Comparison of ENCODE assay signal across 26 mouse cellular contexts in the genomic region with DNA sequence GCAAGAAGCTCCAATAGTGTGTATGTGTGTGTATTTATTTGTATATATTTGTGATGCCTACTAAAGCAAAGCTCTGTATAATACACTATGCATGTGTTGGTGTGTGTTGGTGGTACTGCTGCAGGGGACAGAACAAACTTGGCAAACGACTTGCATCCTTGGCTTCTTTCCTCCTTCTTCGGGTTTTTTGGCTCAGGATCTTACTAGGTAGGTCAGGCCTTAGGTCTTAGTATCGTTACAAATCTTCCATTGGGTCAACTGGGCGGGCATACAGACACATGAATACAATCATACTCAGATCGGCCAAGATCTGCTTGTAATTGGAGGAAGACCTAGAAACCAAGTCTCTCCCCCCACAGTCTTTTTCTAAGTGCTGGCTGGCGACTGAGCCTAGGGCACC. TPM values are rescaled to one million over a fixed set of nuclear protein-coding genes. Genes with fewer than 3 reads are reported as not detected.
A peak's percentile ranks its signal among the peaks of the same experiment; 100 is the strongest.
DNase-seq lines count a peak whose midpoint lies in the region; ATAC-seq and TF ChIP-seq lines count a peak whose summit lies in the region.
"Had no signal": no experiment of that assay in that cellular context is flagged by ENCODE, and none has a peak within 500 bp of the region (broad histone marks: within the 10 kb centered on the region; RNA-seq: fewer than 3 reads in every experiment).

No protein-coding gene starts in this region.

- H3K27ac ChIP-seq in forebrain, embryonic 13.5 days = no peak overlapping the region
- H3K27ac ChIP-seq in forebrain, embryonic 15.5 days (replicated peaks) = no peak overlapping the region
- no peak overlapping the region for H3K27ac ChIP-seq in midbrain, postnatal 0 days (ENCODE audit: low read depth, low read length)
- no peak overlapping the region for H3K27ac ChIP-seq in midbrain, embryonic 14.5 days (replicated peaks; ENCODE audit: low read depth, low read length)
- H3K27ac ChIP-seq: forebrain, embryonic 12.5 days; hindbrain, embryonic 13.5 days; layer of hippocampus, adult 2 months; left cerebral cortex, adult 2 months; limb, embryonic 13.5 days; lung, embryonic 15.5 days; midbrain, embryonic 10.5 days; stomach, embryonic 15.5 days had no signal

- 58% methylated on average over 6 of the region's 6 CpGs for WGBS in forebrain, embryonic 13.5 days
- 58% methylated on average over 6 of the region's 6 CpGs for WGBS in forebrain, embryonic 15.5 days
- WGBS in midbrain, postnatal 0 days = 59% methylated on average over 6 of the region's 6 CpGs
- 83% methylated on average over 6 of the region's 6 CpGs for WGBS in midbrain, embryonic 14.5 days

- DNase-seq in adrenal gland, postnatal 10 days = peak; percentile 37
- no peak for DNase-seq in adrenal gland, adult 18-20 months (ENCODE audit: low spot score in 2 of 2)
- peak; percentile 21 for DNase-seq in midbrain, postnatal 0 days (ENCODE audit: low spot score)
- no peak for DNase-seq in midbrain, embryonic 14.5 days
- DNase-seq in fat pad, adult 2 months (ENCODE audit: extremely low read depth, low read depth, low spot score) = peak; percentile 31
- no peak for DNase-seq in left cerebral cortex, adult 9 months (ENCODE audit: low spot score in 2 of 2)
- DNase-seq: gastrocnemius, postnatal 14 days; heart, postnatal 36 days; kidney, adult 11 months; thymus, postnatal 14 days had no signal

- TF ChIP-seq CTCF in midbrain, postnatal 0 days (IDR thresholded peaks at IDR 0.05) = no peak

- H3K9me3 ChIP-seq in forebrain, embryonic 13.5 days (replicated peaks) = no peaks in the 10 kb centered on the region
- no peaks in the 10 kb centered on the region for H3K9me3 ChIP-seq in forebrain, embryonic 15.5 days
- H3K9me3 ChIP-seq in midbrain, postnatal 0 days (ENCODE audit: low read length) = no peaks in the 10 kb centered on the region
- H3K9me3 ChIP-seq in midbrain, embryonic 14.5 days (ENCODE audit: control insufficient read depth, low read length) = no peaks in the 10 kb centered on the region
- H3K9me3 ChIP-seq: forebrain, embryonic 12.5 days; G1E; hindbrain, embryonic 13.5 days; limb, embryonic 13.5 days; lung, embryonic 15.5 days; midbrain, embryonic 10.5 days; stomach, embryonic 15.5 days had no signal

- H3K4me3 ChIP-seq in forebrain, embryonic 13.5 days = no peak overlapping the region
- H3K4me3 ChIP-seq in forebrain, embryonic 15.5 days = no peak overlapping the region
- no peak overlapping the region for H3K4me3 ChIP-seq in midbrain, postnatal 0 days (ENCODE audit: low read depth, low read length)
- no peak overlapping the region for H3K4me3 ChIP-seq in midbrain, embryonic 14.5 days (replicated peaks; ENCODE audit: low read depth, low read length)
- H3K4me3 ChIP-seq: erythroblast, embryonic 14.5 days; forebrain, embryonic 12.5 days; hindbrain, embryonic 13.5 days; layer of hippocampus, adult 2 months; left cerebral cortex, adult 2 months; limb, embryonic 13.5 days; lung, embryonic 15.5 days; midbrain, embryonic 10.5 days; stomach, embryonic 15.5 days had no signal

- H3K4me2 ChIP-seq in forebrain, embryonic 13.5 days = peak overlapping the region; percentile 10; the same call in 1 of the 2 replicates
- H3K4me2 ChIP-seq in forebrain, embryonic 15.5 days (replicated peaks) = no peak overlapping the region
- no peak overlapping the region for H3K4me2 ChIP-seq in midbrain, postnatal 0 days (ENCODE audit: low read depth, low read length, poor library complexity, severe bottlenecking)
- no peak overlapping the region for H3K4me2 ChIP-seq in midbrain, embryonic 14.5 days (ENCODE audit: low read length)
- H3K4me2 ChIP-seq: forebrain, embryonic 12.5 days; heart, embryonic 11.5 days; hindbrain, embryonic 13.5 days; limb, embryonic 13.5 days; liver, embryonic 11.5 days; lung, embryonic 15.5 days; stomach, embryonic 15.5 days had no signal

- no peaks in the 10 kb centered on the region for H3K27me3 ChIP-seq in forebrain, embryonic 13.5 days
- no peaks in the 10 kb centered on the region for H3K27me3 ChIP-seq in forebrain, embryonic 15.5 days
- no peaks in the 10 kb centered on the region for H3K27me3 ChIP-seq in midbrain, postnatal 0 days (ENCODE audit: insufficient read depth, low read length)
- H3K27me3 ChIP-seq in midbrain, embryonic 14.5 days (ENCODE audit: control insufficient read depth, insufficient read depth, low read length) = no peaks in the 10 kb centered on the region
- H3K27me3 ChIP-seq: forebrain, embryonic 12.5 days; hindbrain, embryonic 13.5 days; limb, embryonic 13.5 days; lung, embryonic 15.5 days; Patski; stomach, embryonic 15.5 days had no signal

- H3K36me3 ChIP-seq in forebrain, embryonic 13.5 days (ENCODE audit: poor library complexity, severe bottlenecking) = no peaks in the 10 kb centered on the region
- no peaks in the 10 kb centered on the region for H3K36me3 ChIP-seq in forebrain, embryonic 15.5 days
- no peaks in the 10 kb centered on the region for H3K36me3 ChIP-seq in midbrain, postnatal 0 days (ENCODE audit: insufficient read depth, low read length)
- no peaks in the 10 kb centered on the region for H3K36me3 ChIP-seq in midbrain, embryonic 14.5 days (ENCODE audit: control insufficient read depth, insufficient read depth, low read length)
- H3K36me3 ChIP-seq: forebrain, embryonic 12.5 days; hindbrain, embryonic 13.5 days; limb, embryonic 13.5 days; lung, embryonic 15.5 days; stomach, embryonic 15.5 days had no signal

- peaks cover 51% of the 10 kb centered on the region for H3K4me1 ChIP-seq in forebrain, embryonic 13.5 days
- peaks cover 29% of the 10 kb centered on the region for H3K4me1 ChIP-seq in forebrain, embryonic 15.5 days
- H3K4me1 ChIP-seq in midbrain, postnatal 0 days (ENCODE audit: insufficient read depth, low read length) = peaks cover 8% of the 10 kb centered on the region; the same call in 1 of the 2 replicates
- peaks cover 12% of the 10 kb centered on the region; the same call in 1 of the 2 replicates for H3K4me1 ChIP-seq in midbrain, embryonic 14.5 days (ENCODE audit: control insufficient read depth, insufficient read depth, low read length)

- H3K9ac ChIP-seq in forebrain, embryonic 13.5 days = no peak overlapping the region
- no peak overlapping the region for H3K9ac ChIP-seq in forebrain, embryonic 15.5 days (replicated peaks)
- H3K9ac ChIP-seq in midbrain, postnatal 0 days (replicated peaks; ENCODE audit: low read length, poor library complexity, severe bottlenecking) = no peak overlapping the region
- no peak overlapping the region for H3K9ac ChIP-seq in midbrain, embryonic 14.5 days (replicated peaks; ENCODE audit: low read length)
- H3K9ac ChIP-seq: forebrain, embryonic 12.5 days; hindbrain, embryonic 13.5 days; limb, embryonic 13.5 days; lung, embryonic 15.5 days; stomach, embryonic 15.5 days had no signal

- ATAC-seq in forebrain, embryonic 13.5 days = no peak
- no peak for ATAC-seq in forebrain, embryonic 15.5 days (replicated peaks)
- ATAC-seq in midbrain, postnatal 0 days (ENCODE audit: low FRiP score) = no peak
- no peak for ATAC-seq in midbrain, embryonic 14.5 days (ENCODE audit: low FRiP score, low TSS enrichment)
- ATAC-seq: inflammation-experienced regulatory T-cells, adult 6 months; Patski had no signal

RNA-seq across cellular contexts. Expression of gene Rnf2, which starts 6.0 kb away (rescaled TPM):
- total RNA-seq in adrenal gland, postnatal 10 days (2021) = 10 to 100 TPM; 49.1 to 59.8 TPM
- total RNA-seq in adrenal gland, adult 18-20 months (2021) = 10 to 100 TPM; 46.3 to 67.1 TPM
- polyA plus RNA-seq in forebrain, embryonic 13.5 days (2015; fragmentation: Nextera tagmentation; extraction: Ambion mirVana) = 112 and 125 TPM in 2 replicates
- 104 and 111 TPM in 2 replicates for polyA plus RNA-seq in forebrain, embryonic 15.5 days (2015; fragmentation: Nextera tagmentation; extraction: Ambion mirVana)
- 68.1 and 77.1 TPM in 2 replicates for total RNA-seq in midbrain, postnatal 0 days (2014; rRNA removed)
- 73.9 and 77.8 TPM in 2 replicates for polyA plus RNA-seq in midbrain, postnatal 0 days (2015; fragmentation: Nextera tagmentation; extraction: Ambion mirVana)
- polyA plus RNA-seq in midbrain, embryonic 14.5 days (2014; fragmentation: Nextera tagmentation; extraction: Ambion mirVana) = 137 and 151 TPM in 2 replicates

Comparison
In these comparisons a context has a peak if more than half of its experiments do, and no peak if none do; other contexts are left out.
1. DNase-seq: peak in adrenal gland, postnatal 10 days (single experiment), midbrain, postnatal 0 days (single experiment) and fat pad, adult 2 months (single experiment); none in adrenal gland, adult 18-20 months (0 of 2), midbrain, embryonic 14.5 days (single experiment) and left cerebral cortex, adult 9 months (0 of 2).